Mouse (Mus musculus) kidney, adult 8-10 months (tissue): Measurements from ENCODE around the gene Odf2.
"Not testable (repeated sequence)": the region's sequence is repeated elsewhere in the genome, so short reads cannot be mapped to it uniquely, and the experiment has no call there.

ENCODE experiments used
- DNase-seq, 2 experiments: peaks; one replicate each; pipeline ENCODE4 v3.0.0; 2022

The Odf2 gene

DNA sequence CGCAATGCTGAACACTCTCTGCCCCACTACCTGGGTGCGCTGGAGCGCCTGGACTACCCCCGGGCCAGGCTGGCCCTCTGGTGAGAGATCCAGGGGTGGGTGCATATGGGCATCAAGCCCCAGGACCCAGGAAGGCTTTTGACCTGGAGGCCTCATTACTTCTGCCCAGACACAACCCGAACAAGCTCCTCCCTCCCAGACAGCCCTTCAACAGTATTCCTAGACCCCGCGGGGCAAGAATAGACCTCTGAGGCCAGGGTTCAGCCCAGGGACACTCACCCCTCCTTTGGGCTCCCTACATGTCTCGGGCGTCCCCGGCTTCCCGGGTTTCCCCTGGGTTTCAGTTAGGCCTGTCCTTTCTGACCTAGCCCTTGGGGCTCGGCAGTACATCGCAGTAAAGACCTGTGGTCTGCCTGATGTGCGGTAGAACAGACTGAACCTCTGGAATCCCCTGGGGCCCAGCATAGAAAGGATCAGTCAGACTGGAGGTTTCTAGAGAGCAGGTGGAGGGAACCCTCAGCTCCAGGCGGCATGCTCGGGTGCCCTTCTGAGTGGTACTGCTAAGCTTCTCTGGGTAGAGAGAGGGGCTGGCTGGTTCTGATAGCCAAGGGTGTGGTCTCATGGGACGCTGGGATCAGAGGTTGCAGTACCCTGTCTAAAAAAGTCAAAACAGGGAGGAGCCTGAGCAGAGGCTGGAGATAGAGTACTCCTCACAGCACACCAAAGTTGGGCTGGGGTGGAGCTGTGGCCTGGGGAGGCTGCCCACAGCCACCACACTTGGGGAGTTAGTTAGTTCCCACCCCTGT, 19.2 kb upstream of the Odf2 start:
- DNase-seq, result no peak

DNA sequence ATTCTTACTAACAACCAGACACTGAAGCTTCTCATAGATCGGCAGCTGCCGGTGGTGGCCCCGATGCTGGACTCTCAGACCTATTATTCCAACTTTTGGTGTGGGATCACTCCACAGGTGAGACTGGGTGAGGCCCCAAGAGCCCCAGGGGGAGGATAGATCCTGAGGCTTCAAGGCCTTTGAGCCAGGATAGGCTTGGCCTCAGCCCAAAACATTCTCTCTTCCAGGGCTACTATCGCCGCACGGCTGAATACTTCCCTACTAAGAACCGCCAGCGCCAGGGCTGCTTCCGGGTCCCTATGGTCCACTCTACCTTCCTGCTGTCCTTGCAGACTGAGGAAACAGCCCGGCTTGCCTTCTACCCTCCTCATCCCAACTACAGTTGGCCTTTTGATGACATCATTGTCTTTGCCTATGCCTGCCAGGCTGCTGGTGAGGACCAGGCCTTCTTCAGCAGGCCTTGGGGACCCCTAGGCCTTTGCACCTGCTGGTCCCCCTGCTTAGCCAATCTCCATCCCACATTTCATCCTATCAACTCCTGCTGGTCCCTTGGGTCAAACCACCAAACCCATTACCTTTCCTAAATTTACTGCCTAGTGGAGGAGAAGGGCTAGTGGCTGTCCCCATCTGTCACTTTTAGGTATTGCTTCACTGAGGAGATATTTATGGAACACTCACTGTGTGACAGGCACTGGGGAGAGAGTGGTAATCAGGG, 16.3 kb upstream of the Odf2 start:
- DNase-seq, result no peak

DNA sequence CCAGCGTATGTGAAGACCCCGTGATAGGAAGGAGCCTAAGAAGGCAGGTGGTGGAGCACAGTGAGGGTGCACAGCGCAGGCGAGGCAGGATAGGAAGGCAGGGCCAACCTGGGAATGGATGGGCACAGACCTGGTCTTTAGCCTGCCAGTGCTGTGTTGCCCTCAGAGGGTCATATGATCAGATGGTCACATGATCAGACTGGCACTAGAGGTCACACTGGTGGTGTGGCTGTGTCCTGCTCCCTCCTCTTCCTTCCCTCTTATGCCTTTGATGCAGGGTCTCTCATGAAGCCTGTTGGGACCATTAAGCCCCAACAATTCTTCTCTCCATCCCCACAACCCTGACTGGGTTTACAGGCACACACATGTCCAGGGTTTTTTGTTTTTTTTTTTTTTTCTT, 15.2 kb upstream of the Odf2 start:
- DNase-seq, result no peak

DNA sequence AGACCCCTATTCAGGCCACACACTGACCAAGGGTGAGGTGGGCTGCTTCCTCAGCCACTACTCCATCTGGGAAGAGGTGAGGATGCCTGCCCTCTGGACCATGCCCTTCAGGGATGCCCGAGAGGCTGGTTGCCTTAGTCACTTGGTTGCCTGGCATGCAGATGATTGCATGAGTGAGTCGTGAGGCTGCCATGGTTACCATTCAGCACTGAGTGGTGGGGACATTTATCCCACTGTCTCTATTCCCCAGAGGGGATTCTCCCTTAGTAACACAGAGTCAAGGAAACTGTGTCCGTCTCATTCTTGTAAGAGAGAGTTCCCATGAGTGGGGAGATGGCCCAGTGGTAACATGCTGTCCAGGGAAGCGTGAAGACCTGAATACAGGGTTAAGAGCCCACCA, 11.0 kb upstream of the Odf2 start:
- no peak for DNase-seq

DNA sequence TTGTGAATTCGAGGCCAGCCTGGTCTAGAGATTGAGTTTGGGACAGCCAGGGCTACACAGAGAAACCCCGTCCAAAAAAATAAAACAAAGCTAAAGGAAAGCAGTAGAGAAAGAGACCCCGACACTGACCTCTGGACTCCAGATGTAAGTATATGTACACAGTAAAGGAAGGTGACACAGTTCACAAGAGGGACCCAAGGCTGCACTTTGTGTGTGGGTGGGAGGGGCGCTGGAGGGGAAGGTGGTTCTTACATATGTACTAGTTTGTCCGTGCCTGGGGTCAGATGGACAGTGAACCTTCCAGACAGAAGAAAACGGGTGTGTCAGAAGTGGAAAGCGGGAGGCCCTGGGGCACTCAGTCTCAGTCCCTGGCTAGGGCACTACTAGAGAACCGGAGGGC, 9.8 kb upstream of the Odf2 start:
- DNase-seq, result no peak

DNA sequence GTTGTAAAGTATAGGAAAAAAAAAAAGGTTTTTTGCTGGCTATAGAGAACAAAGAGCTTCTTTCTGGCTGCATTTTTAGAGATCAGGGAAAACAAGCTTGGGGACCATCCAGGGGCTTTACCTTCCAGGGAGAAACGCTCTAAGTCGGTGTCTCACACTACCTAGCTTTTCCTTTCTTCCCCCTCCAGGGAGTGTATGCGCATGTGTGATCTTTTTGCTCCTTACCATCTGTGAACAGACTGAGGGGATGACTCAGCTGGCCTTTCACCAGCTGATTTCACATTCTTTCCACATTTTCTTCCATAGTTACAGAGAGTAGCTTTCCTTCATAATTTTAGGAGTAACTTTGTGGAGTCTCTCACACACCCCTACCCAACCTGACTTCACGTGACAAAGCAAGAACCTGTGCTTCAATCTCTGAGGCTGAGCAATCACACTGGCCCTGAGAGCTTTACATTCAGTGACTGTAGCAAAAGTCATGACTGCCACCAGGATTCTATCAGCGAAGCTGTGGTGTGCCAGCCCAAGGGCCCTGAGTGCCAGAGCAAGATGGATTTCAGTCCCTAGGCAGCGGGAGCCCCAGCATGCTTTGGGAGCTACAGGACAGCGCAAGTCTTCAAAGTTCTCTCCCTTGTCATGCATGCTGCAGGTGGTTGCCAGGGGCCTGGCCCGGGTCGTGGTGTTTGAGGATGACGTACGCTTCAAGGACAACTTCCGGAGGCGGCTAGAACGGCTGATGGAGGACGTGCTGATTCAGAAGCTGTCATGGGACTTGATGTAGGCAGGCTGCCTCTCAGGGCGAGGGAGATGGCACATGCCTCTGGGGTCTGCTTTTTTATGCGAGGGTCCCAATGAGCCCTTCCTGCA, 8.8 kb upstream of the Odf2 start:
- DNase-seq, result no peak

DNA sequence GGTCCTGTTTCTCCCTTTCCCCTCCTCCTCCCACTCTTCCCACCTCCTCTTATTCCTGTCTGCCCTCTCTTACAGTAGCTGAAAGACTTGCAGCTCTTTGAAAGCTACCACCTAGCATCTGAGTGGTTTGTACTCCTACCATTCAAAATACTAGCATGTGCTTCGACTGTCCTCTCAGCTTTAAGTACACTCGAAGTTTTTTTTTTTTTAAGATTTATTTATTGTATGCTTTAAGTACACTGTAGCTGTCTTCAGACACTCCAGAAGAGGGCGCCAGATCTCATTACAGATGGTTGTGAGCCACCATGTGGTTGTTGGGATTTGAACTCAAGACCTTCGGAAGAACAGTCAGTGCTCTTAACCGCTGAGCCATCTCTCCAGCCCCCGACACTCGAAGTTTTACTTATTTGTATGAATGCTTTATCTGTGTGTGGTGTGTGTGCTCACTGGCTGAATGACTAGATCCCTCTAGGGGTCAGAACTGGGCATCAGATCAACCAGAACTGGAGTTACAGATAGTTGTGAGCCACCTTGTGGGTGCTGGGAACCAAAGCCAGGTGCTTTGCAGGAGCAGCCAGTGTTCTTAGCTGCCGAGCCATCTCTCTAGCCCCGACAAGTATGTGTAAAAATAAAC, 2.2 kb upstream of the Odf2 start:
- not testable (repeated sequence) for DNase-seq

DNA sequence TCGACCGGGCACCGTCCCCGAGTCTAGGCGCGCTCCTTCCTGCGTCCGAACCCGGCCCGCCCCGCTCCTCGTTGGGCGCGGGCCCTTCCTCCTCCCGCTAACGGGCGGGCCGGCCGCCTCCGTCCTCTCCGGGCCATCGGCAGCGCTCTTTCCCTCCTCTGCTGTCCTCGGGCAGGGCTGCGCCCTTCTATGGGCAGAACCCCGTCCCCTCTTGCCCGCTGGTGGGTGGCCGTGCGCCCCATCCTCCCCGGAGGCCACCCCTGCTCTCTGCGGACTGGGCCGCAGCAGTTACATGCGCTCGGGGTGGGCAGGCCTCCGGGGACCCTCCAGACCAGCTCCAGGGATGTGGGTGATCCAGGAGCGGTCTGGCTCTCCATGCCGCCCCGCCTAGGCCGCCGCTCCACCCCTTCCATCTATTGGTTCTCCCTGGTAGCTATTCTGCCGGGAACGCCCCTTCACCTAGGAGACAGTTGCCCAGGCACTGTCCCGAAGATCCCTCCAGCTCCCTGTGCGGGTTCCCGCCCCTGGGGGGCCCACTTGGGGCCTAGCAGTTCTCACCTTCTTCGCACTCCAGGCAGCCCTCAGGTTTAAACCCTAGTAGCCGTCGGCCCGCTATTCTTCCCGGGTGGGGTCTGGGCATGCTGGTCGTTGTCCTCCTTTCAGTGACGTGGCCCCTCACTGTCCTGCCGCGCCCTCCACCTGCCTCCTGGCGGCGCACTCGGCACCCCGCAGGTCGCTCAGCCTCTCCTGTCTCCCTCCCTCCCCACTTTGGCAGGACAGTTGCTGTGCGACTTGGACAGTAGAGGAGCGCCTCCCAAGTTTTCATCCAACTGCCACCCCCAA, 1.2 kb downstream of the Odf2 start:
- DNase-seq, result peak; percentile 86 to 88

DNA sequence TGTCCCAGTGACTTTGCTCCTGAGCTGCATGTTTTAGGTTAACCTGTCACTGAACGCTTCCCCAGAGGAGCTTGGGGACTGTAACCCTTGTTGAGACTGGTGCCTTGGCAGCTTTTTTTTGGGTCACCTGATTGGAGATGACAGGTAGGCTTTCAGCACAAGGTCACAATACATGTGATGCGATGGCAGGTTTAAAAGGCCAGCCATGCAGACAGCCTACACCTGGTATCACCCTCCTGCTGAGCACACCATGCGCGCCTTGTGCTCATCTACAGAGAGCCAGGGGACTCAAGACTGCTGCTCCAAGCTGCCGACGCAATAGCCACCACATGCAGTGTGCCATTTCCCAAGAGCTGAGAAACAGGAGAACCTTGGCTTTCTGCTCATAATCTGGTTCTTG, 2.8 kb downstream of the Odf2 start:
- no peak for DNase-seq

DNA sequence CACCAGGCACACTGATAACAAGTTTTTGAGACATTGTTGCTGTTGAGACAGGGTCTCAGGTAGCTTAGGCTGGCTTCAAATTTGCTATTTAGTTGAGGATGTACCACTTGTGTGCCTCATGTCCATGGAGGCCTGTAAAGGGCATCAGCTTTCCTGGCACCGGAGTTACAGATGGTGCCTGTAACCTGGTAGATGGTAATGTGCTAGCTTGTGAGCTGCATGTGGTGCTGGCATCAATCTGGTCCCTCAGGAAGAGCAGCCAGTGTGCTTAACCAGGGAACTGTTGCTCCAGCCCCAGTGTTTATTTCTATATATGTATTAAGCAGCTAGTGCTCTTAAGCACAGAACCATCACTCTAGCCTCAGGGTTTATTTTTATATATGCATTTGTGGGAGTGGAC, 7.0 kb downstream of the Odf2 start:
- no peak for DNase-seq

DNA sequence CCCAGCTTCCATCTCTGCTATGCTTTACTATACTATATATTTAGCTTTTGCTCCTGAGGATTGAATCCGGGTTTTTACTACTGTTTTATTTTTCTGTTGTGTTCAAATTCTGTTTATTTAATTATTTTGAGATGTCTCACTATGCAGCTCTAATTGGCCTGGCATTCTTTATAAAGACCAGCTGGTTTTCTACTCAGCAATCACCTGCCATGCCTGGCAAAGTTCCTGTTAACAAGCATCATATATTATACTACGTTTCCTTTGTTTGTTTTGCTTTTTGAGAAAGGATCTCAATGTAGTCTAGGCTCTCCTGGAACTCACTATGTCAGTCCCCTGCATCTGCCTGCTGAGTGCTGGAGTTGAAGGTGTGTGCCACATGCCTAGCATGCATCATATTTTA, 8.3 kb downstream of the Odf2 start:
- no peak for DNase-seq

DNA sequence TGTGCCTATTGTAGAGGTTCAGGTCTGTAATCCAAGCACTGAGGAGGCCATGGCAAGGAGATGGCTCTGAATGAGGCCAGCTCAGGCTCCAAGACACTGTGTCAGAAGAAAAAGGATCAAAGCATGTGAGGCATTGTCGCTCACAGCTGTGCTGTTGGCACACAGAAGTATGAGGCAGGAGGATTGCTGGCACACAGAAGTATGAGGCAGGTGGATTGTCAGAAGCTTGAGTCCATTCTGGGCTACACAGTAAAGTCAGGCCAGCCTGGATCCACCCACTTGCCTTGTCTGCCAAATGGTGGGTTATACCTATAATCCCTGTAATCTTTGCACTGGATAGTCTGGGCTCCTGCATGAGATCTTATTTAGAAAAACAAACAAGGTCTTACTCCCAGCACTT, 9.1 kb downstream of the Odf2 start:
- DNase-seq, result no peak

DNA sequence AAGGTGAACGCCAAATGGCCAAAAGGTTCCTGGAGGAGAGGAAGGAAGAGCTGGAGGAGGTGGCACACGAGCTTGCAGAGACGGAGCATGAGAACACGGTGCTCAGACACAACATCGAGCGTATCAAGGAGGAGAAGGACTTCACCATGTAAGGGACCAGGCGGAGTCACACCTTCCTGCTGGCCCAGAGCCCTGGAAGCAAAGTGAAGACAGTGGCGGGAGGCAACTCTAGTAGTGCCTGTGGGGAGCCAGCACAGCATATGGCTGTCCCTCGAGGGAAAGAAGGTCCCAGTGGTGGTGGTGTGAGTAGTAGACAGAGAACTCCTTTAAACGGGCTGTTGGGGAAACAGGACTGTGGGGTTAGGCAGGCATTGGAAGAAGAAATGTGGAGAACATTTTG, 13.2 kb downstream of the Odf2 start:
- no peak for DNase-seq

DNA sequence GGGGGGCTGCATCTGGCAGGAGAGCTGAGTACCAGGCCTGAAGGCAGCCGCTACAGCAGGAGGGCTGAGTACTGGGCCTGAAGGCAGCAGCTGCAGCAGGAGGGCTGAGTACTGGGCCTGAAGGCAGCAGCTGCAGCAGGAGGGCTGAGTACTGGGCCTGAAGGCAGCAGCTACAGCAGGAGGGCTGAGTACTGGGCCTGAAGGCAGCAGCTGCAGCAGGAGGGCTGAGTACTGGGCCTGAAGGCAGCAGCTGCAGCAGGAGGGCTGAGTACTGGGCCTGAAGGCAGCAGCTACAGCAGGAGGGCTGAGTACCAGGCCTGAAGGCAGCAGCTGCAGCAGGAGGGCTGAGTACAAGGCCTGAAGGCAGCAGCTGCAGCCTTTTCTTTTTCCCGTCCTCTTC, 19.1 kb downstream of the Odf2 start:
- not testable (repeated sequence) for DNase-seq

DNA sequence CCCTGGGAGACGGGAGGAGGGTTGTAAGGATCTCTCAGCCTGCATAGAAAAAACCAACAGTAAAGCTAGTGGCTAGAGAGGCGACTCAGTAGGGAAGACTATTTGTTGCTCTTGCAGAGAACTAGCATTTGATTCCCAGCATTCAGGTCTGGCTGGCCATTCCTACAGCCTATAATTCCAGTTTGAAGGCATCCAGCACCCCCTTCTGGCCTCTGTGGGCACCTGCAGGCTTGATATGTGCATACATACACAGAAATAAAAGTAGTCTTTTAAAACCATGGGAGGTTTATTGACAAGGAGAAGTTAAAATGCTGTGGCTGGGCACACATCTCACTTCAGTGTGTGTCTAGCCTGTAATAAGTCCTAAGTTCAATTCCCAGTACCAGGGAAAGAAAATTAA, 21.0 kb downstream of the Odf2 start:
- DNase-seq, result no peak

DNA sequence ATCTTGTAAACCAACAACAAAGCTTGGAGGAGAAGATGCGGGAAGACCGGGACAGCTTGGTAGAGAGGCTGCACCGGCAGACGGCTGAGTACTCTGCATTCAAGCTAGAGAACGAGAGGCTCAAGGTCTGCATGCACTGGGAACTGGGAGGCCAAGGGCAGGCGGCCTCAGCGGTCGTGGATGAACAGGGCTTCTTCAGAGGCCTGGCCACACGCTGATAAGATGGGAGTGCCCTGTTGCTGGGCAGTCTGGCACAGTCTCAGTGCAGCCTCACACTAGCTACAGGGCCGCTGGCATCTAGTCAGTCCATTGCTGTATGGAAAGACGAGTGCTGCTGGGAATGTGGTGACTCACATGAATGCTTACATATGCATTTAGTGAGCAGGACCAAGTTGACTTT, 28.6 kb downstream of the Odf2 start:
- DNase-seq, result no peak

DNA sequence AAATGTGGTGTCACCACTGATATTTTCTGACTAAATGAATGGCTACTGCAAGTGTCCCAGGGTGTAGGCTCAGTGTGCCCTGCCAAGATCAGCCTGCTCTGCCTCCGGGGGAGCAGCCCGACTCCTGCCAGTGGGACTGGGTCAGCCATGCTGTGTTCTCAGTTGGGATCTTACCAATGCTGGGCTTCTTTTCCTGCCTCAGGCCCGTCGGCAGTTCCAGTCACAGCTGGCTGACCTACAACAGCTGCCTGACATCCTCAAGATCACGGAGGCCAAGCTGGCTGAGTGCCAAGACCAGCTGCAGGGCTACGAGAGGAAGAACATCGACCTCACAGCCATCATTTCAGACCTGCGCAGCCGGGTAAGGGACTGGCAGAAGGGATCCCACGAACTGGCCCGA, 33.0 kb downstream of the Odf2 start:
- peak; percentile 48 to 63 for DNase-seq

DNA sequence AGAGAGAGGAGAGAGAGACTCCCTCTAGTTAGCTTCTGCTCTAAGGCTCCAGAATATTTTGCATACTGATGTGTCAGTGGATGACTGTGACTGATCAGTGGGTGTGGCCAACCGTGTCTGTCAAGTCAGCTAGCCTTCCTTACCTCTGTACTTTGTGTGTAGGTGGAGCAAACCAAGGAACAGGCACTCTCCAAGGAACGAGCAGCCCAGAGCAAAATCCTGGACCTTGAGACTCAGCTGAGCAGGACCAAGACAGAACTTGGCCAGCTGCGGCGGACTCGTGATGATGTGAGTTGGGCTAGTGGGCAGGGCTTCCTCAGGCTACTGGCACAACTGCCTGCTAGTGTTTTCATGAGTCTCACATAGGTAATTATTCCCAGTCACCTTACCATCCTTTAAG, 37.5 kb downstream of the Odf2 start:
- peak; percentile 86 to 90 for DNase-seq

DNA sequence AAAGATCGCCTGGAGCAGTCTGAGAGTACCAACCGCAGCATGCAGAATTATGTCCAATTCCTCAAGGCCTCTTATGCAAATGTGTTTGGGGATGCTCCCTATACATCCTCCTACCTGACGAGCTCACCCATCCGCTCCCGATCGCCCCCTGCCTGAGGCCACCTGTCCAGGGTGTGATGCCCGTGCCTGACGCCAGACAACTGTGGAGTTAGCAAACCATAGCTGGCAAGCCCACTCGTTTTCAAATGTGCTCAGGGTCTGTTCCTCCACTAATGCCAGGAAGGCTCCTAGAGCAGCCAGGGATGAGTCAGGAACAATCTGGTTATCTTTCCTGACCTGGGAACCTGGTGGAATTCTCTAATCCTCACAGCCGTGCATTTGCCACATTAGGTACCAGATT, 41.5 kb downstream of the Odf2 start:
- no peak for DNase-seq

DNA sequence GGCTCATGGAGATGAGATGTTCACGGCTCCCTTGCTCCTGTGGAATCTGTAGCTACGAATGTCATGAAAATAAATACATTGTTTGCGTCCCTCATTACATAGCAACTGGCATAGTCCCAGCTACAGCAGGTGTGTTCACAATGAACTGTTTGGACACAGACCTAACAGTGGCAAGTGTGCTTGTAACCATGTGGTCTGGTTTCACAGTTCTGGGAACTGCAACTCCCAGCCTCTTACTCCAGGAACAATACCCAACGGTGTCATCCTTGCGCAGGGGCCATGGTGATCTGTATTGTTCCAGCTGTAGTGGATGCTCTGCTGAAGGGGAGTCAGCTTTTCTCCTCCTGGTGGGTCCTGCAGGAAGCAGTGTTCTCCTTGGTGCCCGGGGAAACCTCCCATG, 42.2 kb downstream of the Odf2 start:
- no peak for DNase-seq

DNA sequence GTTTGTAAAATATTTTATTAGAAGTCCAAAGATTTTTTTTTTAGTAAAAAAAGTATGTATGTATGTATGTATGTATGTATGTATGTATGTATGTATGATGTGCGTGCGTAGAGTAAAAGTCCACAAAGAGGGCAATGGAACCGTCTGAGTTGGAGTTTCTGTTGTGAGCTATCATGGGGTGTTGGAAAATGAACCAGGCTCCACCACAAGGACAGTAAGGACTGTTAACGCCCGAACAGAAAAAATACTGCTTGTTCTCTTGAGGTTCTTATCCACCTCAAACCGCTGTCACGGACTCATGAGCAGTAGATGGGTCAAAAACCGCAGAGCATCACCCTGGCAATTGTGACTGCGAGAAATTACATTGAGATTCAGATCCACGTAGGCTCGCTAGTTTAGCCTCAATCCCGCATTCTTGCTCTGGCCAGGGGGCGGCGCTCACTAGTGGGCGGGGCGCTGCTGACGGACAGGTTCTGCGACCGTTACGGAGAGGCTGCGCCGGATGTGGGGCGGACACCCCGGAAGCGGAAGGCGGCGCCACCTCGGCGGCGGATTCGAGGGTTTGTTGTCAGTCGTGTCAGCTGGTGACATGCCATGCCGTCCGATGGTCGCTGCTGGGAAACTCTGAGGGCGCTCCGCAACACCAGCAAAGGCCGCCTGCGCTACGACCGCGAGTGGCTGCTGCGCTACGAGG, 46.0 kb downstream of the Odf2 start, which contains the start of gene Gle1:
TSS of gene Gle1 (plus strand) at position 521 of the 694 bp plus-strand sequence.
- peak; percentile 96 to 97 for DNase-seq
